ENCODE assay signal across 12 mouse cellular contexts in genomic region chr17:83972874-83973273, GRCm38 (mm10).
A peak's percentile ranks its signal among the peaks of the same experiment; 100 is the strongest.
DNase-seq lines count a peak whose midpoint lies in the region; ATAC-seq and TF ChIP-seq lines count a peak whose summit lies in the region.
"Had no signal": no experiment of that assay in that cellular context is flagged by ENCODE, and none has a peak within 500 bp of the region (broad histone marks: within the 10 kb centered on the region; RNA-seq: fewer than 3 reads in every experiment).

No protein-coding gene starts in this region.

- H3K4me1 ChIP-seq in heart, adult 2 months (ENCODE audit: control insufficient read depth, insufficient read depth, low read length), result peaks cover 37% of the 10 kb centered on the region
- H3K4me1 ChIP-seq in kidney, postnatal 0 days (replicated peaks; ENCODE audit: insufficient read depth, low read length), result no peaks in the 10 kb centered on the region; the same call in 1 of the 2 replicates
- H3K4me1 ChIP-seq in kidney, adult 2 months (ENCODE audit: control insufficient read depth, insufficient read depth, low read length), result 0 out of 2 replicates have a peak, but pooled peaks cover 2% of the 10 kb centered on the region
- H3K4me1 ChIP-seq in brown adipose tissue, adult 24 weeks (ENCODE audit: control insufficient read depth, insufficient read depth, insufficient read length, low read length), result peaks cover 42% of the 10 kb centered on the region
- peaks cover 22% of the 10 kb centered on the region for H3K4me1 ChIP-seq in limb, embryonic 11.5 days (ENCODE audit: control insufficient read depth, insufficient read depth, low read length)

- no peak for TF ChIP-seq CTCF in heart, adult 2 months (IDR thresholded peaks at IDR 0.05)
- no peak for TF ChIP-seq CTCF in kidney, postnatal 0 days (IDR thresholded peaks at IDR 0.05; ENCODE audit: low read depth)
- TF ChIP-seq CTCF in kidney, adult 2 months (conservative IDR thresholded peaks at IDR 0.05; ENCODE audit: insufficient read depth, insufficient read length, low read depth, low read length), result no peak

- H3K9me3 ChIP-seq in kidney, postnatal 0 days (replicated peaks; ENCODE audit: low read length), result no peaks in the 10 kb centered on the region
- H3K9me3 ChIP-seq in limb, embryonic 11.5 days (ENCODE audit: control insufficient read depth, low read length), result no peaks in the 10 kb centered on the region
- H3K9me3 ChIP-seq: forebrain, embryonic 12.5 days had no signal

- no peak for TF ChIP-seq EP300 in heart, adult 2 months (IDR thresholded peaks at IDR 0.05; ENCODE audit: insufficient read depth, low read depth, low read length)

- no peaks in the 10 kb centered on the region for H3K27me3 ChIP-seq in heart, adult 2 months (ENCODE audit: control insufficient read depth, insufficient read depth, low read length)
- no peaks in the 10 kb centered on the region for H3K27me3 ChIP-seq in kidney, postnatal 0 days (ENCODE audit: insufficient read depth, low read length)
- H3K27me3 ChIP-seq in kidney, adult 2 months (replicated peaks; ENCODE audit: control insufficient read depth, insufficient read depth, low read length), result no peaks in the 10 kb centered on the region
- no peaks in the 10 kb centered on the region for H3K27me3 ChIP-seq in limb, embryonic 11.5 days (ENCODE audit: control insufficient read depth, insufficient read depth, low read length)
- H3K27me3 ChIP-seq: forebrain, embryonic 12.5 days had no signal

- DNase-seq in heart, adult 2 months, result no peak
- DNase-seq in heart, adult 18-20 months, result no peak
- DNase-seq in kidney, postnatal 0 days (ENCODE audit: low spot score), result no peak
- no peak for DNase-seq in kidney, adult 2 months
- no peak for DNase-seq in limb, embryonic 11.5 days (ENCODE audit: low spot score)
- DNase-seq in right cerebral cortex, adult 18-20 months, result no peak
- no peak for DNase-seq in cerebellum, adult 18-20 months
- DNase-seq: gastrocnemius, postnatal 14 days; liver had no signal

- 90% methylated on average over 5 of the region's 5 CpGs for WGBS in heart, adult 2 months
- WGBS in kidney, postnatal 0 days, result 88% methylated on average over 5 of the region's 5 CpGs
- 84% methylated on average over 5 of the region's 5 CpGs for WGBS in kidney, adult 2 months
- 88% methylated on average over 5 of the region's 5 CpGs for WGBS in limb, embryonic 11.5 days

- no peak overlapping the region for H3K4me3 ChIP-seq in heart, adult 2 months
- no peak overlapping the region for H3K4me3 ChIP-seq in kidney, postnatal 0 days (replicated peaks; ENCODE audit: low read depth, low read length)
- no peak overlapping the region for H3K4me3 ChIP-seq in kidney, adult 2 months (ENCODE audit: insufficient read depth, low read depth, low read length)
- no peak overlapping the region for H3K4me3 ChIP-seq in brown adipose tissue, adult 24 weeks (ENCODE audit: insufficient read depth, low read depth, low read length)
- no peak overlapping the region for H3K4me3 ChIP-seq in limb, embryonic 11.5 days (ENCODE audit: low read depth, low read length)
- H3K4me3 ChIP-seq: forebrain, embryonic 12.5 days; heart, embryonic 13.5 days had no signal

- H3K27ac ChIP-seq in heart, adult 2 months, result peak overlapping the region; percentile 70
- H3K27ac ChIP-seq in kidney, postnatal 0 days, result no peak overlapping the region
- H3K27ac ChIP-seq in kidney, adult 2 months (ENCODE audit: insufficient read depth, low read depth, low read length), result no peak overlapping the region
- H3K27ac ChIP-seq in brown adipose tissue, adult 24 weeks (replicated peaks; ENCODE audit: low read depth, low read length), result peak overlapping the region; percentile 35
- H3K27ac ChIP-seq in limb, embryonic 11.5 days (replicated peaks; ENCODE audit: low read depth, low read length), result no peak overlapping the region

- peak; percentile 12; the same call in 1 of the 2 replicates for ATAC-seq in kidney, postnatal 0 days (replicated peaks; ENCODE audit: low FRiP score, low read depth)
- peak; percentile 27; the same call in 1 of the 2 replicates for ATAC-seq in limb, embryonic 11.5 days (ENCODE audit: insufficient number of reproducible peaks, low FRiP score, low TSS enrichment, low read depth)

- intact Hi-C loops in heart, adult 2 months (cut with DNase I), result loop anchor here (1.0 to 5.0 kb wide), 5 partner anchors 54 to 412 kb away; no protein-coding TSS in a partner anchor

- H3K36me3 ChIP-seq in heart, adult 2 months (ENCODE audit: control insufficient read depth, insufficient read depth, low read length), result no peaks in the 10 kb centered on the region
- no peaks in the 10 kb centered on the region for H3K36me3 ChIP-seq in kidney, postnatal 0 days (ENCODE audit: insufficient read depth, low read length)
- H3K36me3 ChIP-seq in kidney, adult 2 months (ENCODE audit: control insufficient read depth, insufficient read depth, low read length), result no peaks in the 10 kb centered on the region
- H3K36me3 ChIP-seq in limb, embryonic 11.5 days (ENCODE audit: control insufficient read depth, insufficient read depth, low read length), result no peaks in the 10 kb centered on the region
- H3K36me3 ChIP-seq: forebrain, embryonic 12.5 days; heart, embryonic 13.5 days had no signal

- H3K79me2 ChIP-seq in heart, adult 2 months (replicated peaks; ENCODE audit: control insufficient read depth, insufficient read depth, low read length), result no peaks in the 10 kb centered on the region

- TF ChIP-seq POLR2A in heart, adult 2 months (IDR thresholded peaks at IDR 0.05; ENCODE audit: insufficient read depth, low read depth, low read length), result no peak
- no peak for TF ChIP-seq POLR2A in kidney, adult 2 months (IDR thresholded peaks at IDR 0.05; ENCODE audit: low read depth, low read length)

- no peak overlapping the region for H3K4me2 ChIP-seq in kidney, postnatal 0 days (ENCODE audit: low read length)
- H3K4me2 ChIP-seq in limb, embryonic 11.5 days (ENCODE audit: low read depth, severe bottlenecking), result no peak overlapping the region
- H3K4me2 ChIP-seq: forebrain, embryonic 12.5 days had no signal

- H3K9ac ChIP-seq in heart, adult 2 months (ENCODE audit: low read depth, low read length), result no peak overlapping the region
- no peak overlapping the region for H3K9ac ChIP-seq in kidney, postnatal 0 days (ENCODE audit: low read depth, low read length)
- H3K9ac ChIP-seq in limb, embryonic 11.5 days (ENCODE audit: low read length), result no peak overlapping the region
- H3K9ac ChIP-seq: forebrain, embryonic 12.5 days; heart, embryonic 13.5 days had no signal

Comparison
In these comparisons a context has a peak if more than half of its experiments do, and no peak if none do; other contexts are left out.
1. H3K27ac ChIP-seq: peak in heart, adult 2 months (single experiment) and brown adipose tissue, adult 24 weeks (single experiment); none in kidney, postnatal 0 days (single experiment), kidney, adult 2 months (single experiment) and limb, embryonic 11.5 days (single experiment).